Mouse (Mus musculus) adrenal gland, postnatal 25 days (tissue): ENCODE data around the gene Cnbd2. TPM values are rescaled to one million over a fixed set of nuclear protein-coding genes. Genes with fewer than 3 reads are reported as not detected.

Source experiments
- microRNA-seq, 2 experiments: library from miRNA; unstranded; fragments of <30 nt; microRNA quantifications; one replicate each; pipeline ENCODE4 v1.2.0; 2021
- total RNA-seq: library from RNA; stranded (reverse); gene quantifications from 2 replicates; pipeline ENCODE4 v1.2.3, GENCODE M21; 2021

Gene Cnbd2
- total RNA-seq, 1 experiment from 2014 or later, result 3.6 TPM

Small RNA genes lying within 50 kb of the gene (microRNA-seq; reads per million reads assigned to microRNA genes)
- gene Gm22758 (0 reads per million in 2 experiments), gene Gm22759 (0 reads per million in 2 experiments)

Other genes starting within 250 kb of the Cnbd2 start
- gene Spag4, start 247.1 kb upstream of the Cnbd2 start, total RNA-seq, result 2.4 and 2.9 TPM in 2 replicates
- 32.5 and 59.7 TPM in 2 replicates for gene Cpne1, start 200.3 kb upstream of the Cnbd2 start, total RNA-seq
- 23.0 and 26.1 TPM in 2 replicates for gene Rbm12, start 200.3 kb upstream of the Cnbd2 start, total RNA-seq
- gene Gm28036, start 185.2 kb upstream of the Cnbd2 start, total RNA-seq, result 17.5 and 21.0 TPM in 2 replicates
- gene Romo1, start 168.3 kb upstream of the Cnbd2 start, total RNA-seq, result 259 and 329 TPM in 2 replicates
- gene Nfs1, start 168.1 kb upstream of the Cnbd2 start, total RNA-seq, result 93.5 and 99.3 TPM in 2 replicates
- gene Rbm39, start 132.1 kb upstream of the Cnbd2 start, total RNA-seq, result 413 and 478 TPM in 2 replicates
- 33.1 and 41.2 TPM in 2 replicates for gene Phf20, start 115.8 kb upstream of the Cnbd2 start, total RNA-seq
- gene Scand1, start 405 bp downstream of the Cnbd2 start, total RNA-seq, result 102 and 123 TPM in 2 replicates
- 76.2 and 78.8 TPM in 2 replicates for gene Epb41l1, start 108.6 kb downstream of the Cnbd2 start, total RNA-seq
- 28.1 and 38.0 TPM in 2 replicates for gene Aar2, start 235.3 kb downstream of the Cnbd2 start, total RNA-seq